In genomic region chr2:12438181-12438580, GRCm38 (mm10) we compare ENCODE assay signal across 11 mouse cellular contexts. TPM values are rescaled to one million over a fixed set of nuclear protein-coding genes. Genes with fewer than 3 reads are reported as not detected.
DNase-seq lines count a peak whose midpoint lies in the region; ATAC-seq lines count a peak whose summit lies in the region.
"Had no signal": no experiment of that assay in that cellular context is flagged by ENCODE, and none has a peak within 500 bp of the region (broad histone marks: within the 10 kb centered on the region; RNA-seq: fewer than 3 reads in every experiment).

No protein-coding gene starts in this region.

- 87% methylated on average over 2 of the region's 2 CpGs for WGBS in hindbrain, embryonic 16.5 days
- WGBS in hindbrain, embryonic 13.5 days: 86% methylated on average over 2 of the region's 2 CpGs

- no peak overlapping the region for H3K4me3 ChIP-seq in hindbrain, embryonic 16.5 days (ENCODE audit: low read length)
- no peak overlapping the region for H3K4me3 ChIP-seq in hindbrain, embryonic 13.5 days
- H3K4me3 ChIP-seq: embryonic facial prominence, embryonic 12.5 days; heart, embryonic 12.5 days; midbrain, embryonic 12.5 days had no signal

- no peaks in the 10 kb centered on the region for H3K27me3 ChIP-seq in hindbrain, embryonic 16.5 days (replicated peaks; ENCODE audit: control insufficient read depth, insufficient read depth, low read length)
- H3K27me3 ChIP-seq in hindbrain, embryonic 13.5 days: no peaks in the 10 kb centered on the region
- H3K27me3 ChIP-seq: embryonic facial prominence, embryonic 12.5 days; heart, embryonic 12.5 days; midbrain, embryonic 12.5 days had no signal

- H3K36me3 ChIP-seq in hindbrain, embryonic 16.5 days (ENCODE audit: control insufficient read depth, insufficient read depth, low read length): no peaks in the 10 kb centered on the region
- H3K36me3 ChIP-seq in hindbrain, embryonic 13.5 days: no peaks in the 10 kb centered on the region
- H3K36me3 ChIP-seq: embryonic facial prominence, embryonic 12.5 days; heart, embryonic 12.5 days; midbrain, embryonic 12.5 days had no signal

- no peak overlapping the region for H3K4me2 ChIP-seq in hindbrain, embryonic 16.5 days (ENCODE audit: low read length)
- no peak overlapping the region for H3K4me2 ChIP-seq in hindbrain, embryonic 13.5 days
- H3K4me2 ChIP-seq: embryonic facial prominence, embryonic 12.5 days; heart, embryonic 12.5 days; midbrain, embryonic 12.5 days had no signal

- no peak overlapping the region for H3K27ac ChIP-seq in hindbrain, embryonic 16.5 days (ENCODE audit: low read depth, low read length)
- no peak overlapping the region for H3K27ac ChIP-seq in hindbrain, embryonic 13.5 days
- H3K27ac ChIP-seq: embryonic facial prominence, embryonic 12.5 days; midbrain, embryonic 12.5 days had no signal

- H3K4me1 ChIP-seq in hindbrain, embryonic 16.5 days (ENCODE audit: control insufficient read depth, insufficient read depth, low read depth, low read length): no peaks in the 10 kb centered on the region
- H3K4me1 ChIP-seq in hindbrain, embryonic 13.5 days (replicated peaks): no peaks in the 10 kb centered on the region
- H3K4me1 ChIP-seq: embryonic facial prominence, embryonic 12.5 days; heart, embryonic 12.5 days; midbrain, embryonic 12.5 days had no signal

- H3K9ac ChIP-seq in hindbrain, embryonic 16.5 days (ENCODE audit: low read depth, low read length): no peak overlapping the region
- H3K9ac ChIP-seq in hindbrain, embryonic 13.5 days: no peak overlapping the region
- H3K9ac ChIP-seq: embryonic facial prominence, embryonic 12.5 days; heart, embryonic 12.5 days; midbrain, embryonic 12.5 days had no signal

- DNase-seq in thymus, postnatal 0 days (ENCODE audit: low spot score): peak; percentile 68
- DNase-seq in thymus, adult 18-20 months: no peak
- DNase-seq in fibroblast of lung, adult 2 months (ENCODE audit: low read depth): peak; percentile 44
- no peak for DNase-seq in neural tube, embryonic 10.5 days (ENCODE audit: extremely low spot score, low spot score)
- no peak for DNase-seq in testis, postnatal 14 days (ENCODE audit: low spot score)

- no peaks in the 10 kb centered on the region for H3K9me3 ChIP-seq in hindbrain, embryonic 16.5 days (ENCODE audit: control insufficient read depth, low read length)
- H3K9me3 ChIP-seq in hindbrain, embryonic 13.5 days: no peaks in the 10 kb centered on the region
- H3K9me3 ChIP-seq: embryonic facial prominence, embryonic 12.5 days; heart, embryonic 12.5 days; midbrain, embryonic 12.5 days had no signal

- ATAC-seq in hindbrain, embryonic 16.5 days: peak; percentile 50; the same call in 1 of the 2 replicates
- no peak; the same call in 1 of the 2 replicates for ATAC-seq in hindbrain, embryonic 13.5 days (ENCODE audit: low FRiP score)
- ATAC-seq in erythroid progenitor cell, adult 5-6 weeks (replicated peaks; ENCODE audit: low FRiP score, poor library complexity, severe bottlenecking): no peak

RNA-seq across cellular contexts. Expression of gene Mindy3, which starts 18.9 kb away (rescaled TPM):
- 46.0 and 46.1 TPM in 2 replicates for polyA plus RNA-seq in hindbrain, embryonic 16.5 days (2015; fragmentation: Nextera tagmentation; extraction: Ambion mirVana)
- polyA plus RNA-seq in hindbrain, embryonic 13.5 days (2015; fragmentation: Nextera tagmentation; extraction: Ambion mirVana): 52.4 and 56.6 TPM in 2 replicates
- 41.1 and 41.9 TPM in 2 replicates for polyA plus RNA-seq in thymus, postnatal 0 days (2015; fragmentation: Nextera tagmentation; extraction: Ambion mirVana)
- total RNA-seq in erythroid progenitor cell, adult 5-6 weeks (2015; ENCODE audit: low replicate concordance): 27.4 and 28.1 TPM in 2 replicates
- 12.8 and 17.7 TPM in 2 replicates for total RNA-seq in erythroid progenitor cell, adult 5-6 weeks (2017; ENCODE audit: low replicate concordance)

Comparison
In these comparisons a context has a peak if more than half of its experiments do, and no peak if none do; other contexts are left out.
1. DNase-seq: peak in thymus, postnatal 0 days (single experiment) and fibroblast of lung, adult 2 months (single experiment); none in thymus, adult 18-20 months (0 of 2), neural tube, embryonic 10.5 days (single experiment) and testis, postnatal 14 days (single experiment).